Mouse (Mus musculus) embryonic fibroblast, embryonic 13.5 days (primary cell): ENCODE measurements at regions not wholly inside any gene's neighbourhood (a gene's known extent, or its start where the extent isn't known, plus 50 kb on each side); places are given as distances from the start of the nearest gene placed in this dataset.

Experiments
- CTCF ChIP-seq: IDR thresholded peaks from 2 replicates; pipeline ENCODE4 v1.5.1; 2011; ENCODE audit warnings: mild to moderate bottlenecking, control low read depth, low read length, moderate library complexity, borderline replicate concordance; ENCODE audit not compliant: insufficient read depth
- POLR2A ChIP-seq: IDR thresholded peaks from 2 replicates; pipeline ENCODE4 v1.6.1; 2011; ENCODE audit warnings: low read depth, mild to moderate bottlenecking, control low read depth, low read length, moderate library complexity

GRCm38 (mm10) chr17:65181164-65181563 lies 345.3 kb upstream of the 4930583I09Rik start:
- TF ChIP-seq CTCF = no peak
- TF ChIP-seq POLR2A = no peak
